Mouse (Mus musculus): ENCODE measurements around the gene Thbs4. TPM values are rescaled to one million over a fixed set of nuclear protein-coding genes. Genes with fewer than 3 reads are reported as not detected.
"Not testable (repeated sequence)": the region's sequence is repeated elsewhere in the genome, so short reads cannot be mapped to it uniquely, and the experiment has no call there.

Gene Thbs4
- polyA plus RNA-seq (2012; rRNA removed), result 0.24 and 0.26 TPM in 2 replicates

GRCm38 (mm10) chr13:92794462-92795214, at the start of gene Thbs4:
TSS of gene Thbs4 (minus strand) at chr13:92794818.
- Histone ChIP-seq H3K4me3 (replicated peaks; ENCODE audit: insufficient read depth, low read depth, low read length) (no peak within 1 kb of the TSS), H3K27me3 (ENCODE audit: control insufficient read depth, insufficient read depth, low read length) (no peaks in the 10 kb centered on the region), H3K27ac (ENCODE audit: insufficient read depth, low read length) (no peak within 1 kb of the TSS), H3K4me1 (ENCODE audit: control insufficient read depth, insufficient read depth, low read length) (no peaks in the 10 kb centered on the region)
- WGBS, result 6% methylated on average over 32 of the region's 45 CpGs
- TF ChIP-seq CTCF (IDR thresholded peaks at IDR 0.05; ENCODE audit: borderline replicate concordance, insufficient read depth, low read depth, low read length) (no peak), POLR2A (IDR thresholded peaks at IDR 0.05; ENCODE audit: borderline replicate concordance, insufficient read depth, low read length) (no peak)
- DNase-seq, result peak; percentile 10 to 15

DNA sequence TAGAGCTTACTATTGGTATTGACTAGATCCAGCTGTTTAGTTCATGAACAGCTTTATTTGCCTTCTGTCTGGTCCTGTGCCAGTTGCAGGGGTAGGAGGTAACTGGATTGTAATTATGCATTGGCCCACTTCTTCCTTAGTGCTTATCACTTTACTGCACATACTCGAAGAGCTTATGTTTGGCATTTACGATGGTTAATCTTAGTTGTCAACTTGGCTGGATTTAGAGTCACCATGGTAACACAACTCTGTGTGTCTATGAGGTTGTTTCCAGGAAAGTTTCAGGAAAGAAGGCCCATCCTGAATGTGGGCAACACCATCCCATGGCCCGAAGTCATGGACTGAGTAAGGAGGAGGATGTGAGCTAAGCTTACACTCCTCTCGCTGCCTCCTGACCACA, 38.5 kb upstream of the Thbs4 start:
- TF ChIP-seq CTCF (IDR thresholded peaks at IDR 0.05; ENCODE audit: borderline replicate concordance, insufficient read depth, low read depth, low read length), result no peak
- Histone ChIP-seq H3K4me1 (ENCODE audit: control insufficient read depth, insufficient read depth, low read length) (no peaks in the 10 kb centered on the region), H3K27ac (ENCODE audit: insufficient read depth, low read length) (no peak overlapping the region), H3K4me3 (replicated peaks; ENCODE audit: insufficient read depth, low read depth, low read length) (no peak overlapping the region), H3K27me3 (ENCODE audit: control insufficient read depth, insufficient read depth, low read length) (no peaks in the 10 kb centered on the region)
- 76% methylated on average over 4 of the region's 4 CpGs for WGBS
- no peak for DNase-seq

GRCm38 (mm10) chr13:92828820-92829219, 34.2 kb upstream of the Thbs4 start:
- no peaks in the 10 kb centered on the region for H3K4me1 ChIP-seq (ENCODE audit: control insufficient read depth, insufficient read depth, low read length)
- no peak overlapping the region for H3K27ac ChIP-seq (ENCODE audit: insufficient read depth, low read length)
- no peaks in the 10 kb centered on the region for H3K27me3 ChIP-seq (ENCODE audit: control insufficient read depth, insufficient read depth, low read length)
- no peak overlapping the region for H3K4me3 ChIP-seq (replicated peaks; ENCODE audit: insufficient read depth, low read depth, low read length)
- no peak for DNase-seq
- TF ChIP-seq CTCF (IDR thresholded peaks at IDR 0.05; ENCODE audit: borderline replicate concordance, insufficient read depth, low read depth, low read length) (no peak), POLR2A (IDR thresholded peaks at IDR 0.05; ENCODE audit: borderline replicate concordance, insufficient read depth, low read length) (no peak)
- 40% methylated on average over 10 of the region's 10 CpGs for WGBS

DNA sequence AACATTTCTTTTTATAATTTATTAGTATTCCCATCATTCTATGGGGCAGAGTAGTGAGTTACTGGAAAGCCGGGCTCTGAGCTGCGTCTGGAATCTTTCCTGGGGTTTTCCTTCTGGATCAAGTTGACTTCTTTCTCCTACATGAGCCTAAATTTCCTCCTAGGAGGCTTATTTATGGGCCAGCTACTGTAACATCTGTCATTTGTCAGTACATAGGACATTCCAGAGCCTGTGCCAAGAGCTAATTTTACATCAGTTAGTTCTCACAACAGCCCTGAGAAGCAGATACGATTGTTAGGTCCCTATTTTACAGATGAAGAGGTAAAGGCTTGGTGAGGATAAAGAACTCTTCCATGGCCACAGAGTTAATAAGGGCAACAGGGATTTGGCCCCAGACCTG, 22.7 kb upstream of the Thbs4 start:
- 45% methylated on average over 3 of the region's 3 CpGs for WGBS
- Histone ChIP-seq H3K27me3 (ENCODE audit: control insufficient read depth, insufficient read depth, low read length) (no peaks in the 10 kb centered on the region), H3K4me1 (ENCODE audit: control insufficient read depth, insufficient read depth, low read length) (no peaks in the 10 kb centered on the region), H3K27ac (ENCODE audit: insufficient read depth, low read length) (no peak overlapping the region), H3K4me3 (replicated peaks; ENCODE audit: insufficient read depth, low read depth, low read length) (no peak overlapping the region)
- no peak for TF ChIP-seq CTCF (IDR thresholded peaks at IDR 0.05; ENCODE audit: borderline replicate concordance, insufficient read depth, low read depth, low read length)
- TF ChIP-seq POLR2A (IDR thresholded peaks at IDR 0.05; ENCODE audit: borderline replicate concordance, insufficient read depth, low read length), result no peak
- no peak for DNase-seq

DNA sequence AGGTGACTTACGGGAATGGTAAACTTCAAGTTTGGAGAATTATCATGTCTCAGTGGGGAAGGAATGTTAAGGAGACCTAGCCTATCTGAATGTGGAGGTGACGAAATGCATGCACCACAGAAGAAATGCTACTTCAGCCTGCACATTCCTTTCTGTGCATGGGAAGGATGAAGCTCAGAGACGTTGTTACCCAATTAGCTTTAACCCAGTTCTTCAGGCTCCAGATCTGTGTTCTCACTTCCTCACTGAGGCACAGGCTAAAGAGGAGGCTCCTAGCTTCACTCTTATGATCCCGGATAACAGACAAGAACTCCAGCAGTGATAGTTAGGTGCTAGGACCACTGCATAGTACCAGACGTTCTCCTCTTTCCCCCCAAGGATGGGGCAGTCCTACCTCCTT, 21.7 kb upstream of the Thbs4 start:
- no peak overlapping the region for H3K4me3 ChIP-seq (replicated peaks; ENCODE audit: insufficient read depth, low read depth, low read length)
- no peaks in the 10 kb centered on the region for H3K27me3 ChIP-seq (ENCODE audit: control insufficient read depth, insufficient read depth, low read length)
- WGBS, result 87% methylated on average over 5 of the region's 5 CpGs
- H3K4me1 ChIP-seq (ENCODE audit: control insufficient read depth, insufficient read depth, low read length), result no peaks in the 10 kb centered on the region
- H3K27ac ChIP-seq (ENCODE audit: insufficient read depth, low read length), result no peak overlapping the region
- no peak for DNase-seq
- TF ChIP-seq CTCF (IDR thresholded peaks at IDR 0.05; ENCODE audit: borderline replicate concordance, insufficient read depth, low read depth, low read length), result no peak
- TF ChIP-seq POLR2A (IDR thresholded peaks at IDR 0.05; ENCODE audit: borderline replicate concordance, insufficient read depth, low read length), result no peak

DNA sequence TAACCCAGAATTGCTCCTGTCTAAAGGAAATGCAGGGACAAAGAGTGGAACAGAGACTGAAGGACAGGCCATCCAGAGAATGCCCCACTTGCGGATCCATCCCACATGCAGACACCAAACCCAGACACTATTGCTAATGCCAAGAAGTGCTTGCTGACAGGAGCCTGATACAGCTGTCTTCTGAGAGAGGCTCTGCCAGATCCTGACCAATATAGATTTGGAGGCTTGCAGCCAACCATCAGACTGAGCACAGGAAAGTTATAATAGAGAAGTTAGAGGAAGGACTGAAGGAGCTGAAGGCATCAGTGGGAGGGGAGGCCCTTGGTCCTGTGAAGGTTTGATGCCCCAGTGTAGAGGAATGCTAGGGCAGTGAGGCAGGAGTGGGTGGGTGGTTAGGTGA, 16.0 kb upstream of the Thbs4 start:
- not testable (repeated sequence) for H3K4me1 ChIP-seq (ENCODE audit: control insufficient read depth, insufficient read depth, low read length); H3K27me3 ChIP-seq (ENCODE audit: control insufficient read depth, insufficient read depth, low read length); H3K27ac ChIP-seq (ENCODE audit: insufficient read depth, low read length); H3K4me3 ChIP-seq (replicated peaks; ENCODE audit: insufficient read depth, low read depth, low read length); DNase-seq
- WGBS, result 60% methylated on average over 1 of the region's 1 CpGs

DNA sequence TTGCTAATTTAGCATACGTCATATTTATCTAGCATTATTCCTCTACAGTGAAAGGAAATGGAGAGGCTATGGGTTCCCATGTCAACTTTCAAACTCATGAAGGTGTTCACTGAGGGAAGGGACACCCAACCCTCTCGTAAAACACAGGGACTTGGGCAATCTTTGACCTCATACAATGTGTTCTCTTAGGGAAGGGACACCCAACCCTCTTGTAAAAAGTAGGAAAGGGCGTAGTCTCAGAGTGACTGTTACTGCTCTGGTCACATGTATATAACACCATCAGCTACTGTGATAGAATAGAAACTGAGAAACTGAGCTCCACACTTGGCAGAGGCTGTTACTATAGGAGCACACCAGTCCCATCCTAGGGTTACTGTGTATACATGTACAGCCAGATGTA, 13.2 kb upstream of the Thbs4 start:
- no peak for DNase-seq
- no peaks in the 10 kb centered on the region for H3K4me1 ChIP-seq (ENCODE audit: control insufficient read depth, insufficient read depth, low read length)
- H3K27ac ChIP-seq (ENCODE audit: insufficient read depth, low read length), result no peak overlapping the region
- TF ChIP-seq CTCF (IDR thresholded peaks at IDR 0.05; ENCODE audit: borderline replicate concordance, insufficient read depth, low read depth, low read length) (no peak), POLR2A (IDR thresholded peaks at IDR 0.05; ENCODE audit: borderline replicate concordance, insufficient read depth, low read length) (no peak)
- no peaks in the 10 kb centered on the region for H3K27me3 ChIP-seq (ENCODE audit: control insufficient read depth, insufficient read depth, low read length)
- no peak overlapping the region for H3K4me3 ChIP-seq (replicated peaks; ENCODE audit: insufficient read depth, low read depth, low read length)
- 95% methylated on average over 3 of the region's 3 CpGs for WGBS

DNA sequence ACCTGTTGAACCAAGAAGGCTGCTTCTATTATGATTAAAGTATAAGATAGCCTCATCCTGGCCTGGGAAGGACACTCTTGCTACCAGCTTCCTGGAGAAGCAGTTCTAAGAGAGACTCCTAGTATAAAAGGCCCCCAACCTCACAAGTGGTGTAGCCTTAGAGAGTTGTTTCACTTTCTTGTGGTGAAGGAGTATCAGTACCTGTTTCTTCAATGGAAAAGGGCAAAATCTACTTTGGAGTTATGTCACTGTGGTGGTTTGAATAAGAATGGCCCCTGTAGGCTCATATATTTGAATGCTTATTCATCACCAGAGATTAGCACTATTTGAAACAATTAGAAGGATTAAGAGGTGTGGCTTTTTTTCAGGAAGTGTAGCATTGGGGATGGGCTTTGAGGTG, 12.2 kb upstream of the Thbs4 start:
- no peak for DNase-seq
- Histone ChIP-seq H3K4me3 (replicated peaks; ENCODE audit: insufficient read depth, low read depth, low read length) (no peak overlapping the region), H3K27ac (ENCODE audit: insufficient read depth, low read length) (no peak overlapping the region), H3K4me1 (ENCODE audit: control insufficient read depth, insufficient read depth, low read length) (no peaks in the 10 kb centered on the region), H3K27me3 (ENCODE audit: control insufficient read depth, insufficient read depth, low read length) (no peaks in the 10 kb centered on the region)
- TF ChIP-seq CTCF (IDR thresholded peaks at IDR 0.05; ENCODE audit: borderline replicate concordance, insufficient read depth, low read depth, low read length), result no peak
- no peak for TF ChIP-seq POLR2A (IDR thresholded peaks at IDR 0.05; ENCODE audit: borderline replicate concordance, insufficient read depth, low read length)
